Mouse (Mus musculus) embryonic facial prominence, embryonic 15.5 days (tissue): ENCODE data around the gene Cpa4. TPM values are rescaled to one million over a fixed set of nuclear protein-coding genes. Genes with fewer than 3 reads are reported as not detected.

ENCODE experiments used
- ATAC-seq: fragments of 200-750 bp; cut with Nextera tagmentation; 2 replicates; pipeline ENCODE4 v1.8.0; 2017; ENCODE audit warnings: low read depth, moderate TSS enrichment; ENCODE audit not compliant: insufficient number of reproducible peaks, low FRiP score, low TSS enrichment
- H3K27ac ChIP-seq: fragments of 300-500 bp; sonication (generic); replicated peaks from 2 replicates; pipeline ENCODE4 v1.5.1; 2015; ENCODE audit warnings: mild to moderate bottlenecking, inconsistent platforms
- H3K27me3 ChIP-seq: fragments of 300-500 bp; sonication (generic); 2 replicates; pipeline ENCODE4 v1.6.1; 2015; ENCODE audit warnings: inconsistent platforms
- H3K36me3 ChIP-seq: fragments of 300-500 bp; sonication (generic); 2 replicates; pipeline ENCODE4 v1.6.1; 2015; ENCODE audit warnings: mild to moderate bottlenecking, inconsistent platforms
- H3K4me1 ChIP-seq: fragments of 300-500 bp; sonication (generic); 2 replicates; pipeline ENCODE4 v1.6.1; 2015; ENCODE audit warnings: inconsistent platforms
- H3K4me2 ChIP-seq: fragments of 300-500 bp; sonication (generic); replicated peaks from 2 replicates; pipeline ENCODE4 v1.6.1; 2015; ENCODE audit warnings: mild to moderate bottlenecking, inconsistent platforms
- H3K4me3 ChIP-seq: fragments of 300-500 bp; sonication (generic); replicated peaks from 2 replicates; pipeline ENCODE4 v1.5.1; 2015; ENCODE audit warnings: mild to moderate bottlenecking, inconsistent platforms
- H3K9ac ChIP-seq: fragments of 300-500 bp; sonication (generic); 2 replicates; pipeline ENCODE4 v1.6.1; 2015; ENCODE audit warnings: inconsistent platforms
- H3K9me3 ChIP-seq: fragments of 300-500 bp; sonication (generic); replicated peaks from 2 replicates; pipeline ENCODE4 v1.6.1; 2016; ENCODE audit warnings: inconsistent platforms
- WGBS: fragments of 180-500 bp; shearing (Covaris S2); methylation state at CpG from one replicate; pipeline ENCODE4 v1.1.7; 2015; 5-methylcytosine and 5-hydroxymethylcytosine counted together
- polyA plus RNA-seq: library from polyadenylated mRNA; unstranded; fragments of >200 nt; fragmentation: Nextera tagmentation; extraction: Ambion mirVana; gene quantifications from 2 replicates; pipeline ENCODE4 v1.2.1, GENCODE M21; 2015

Gene Cpa4
- polyA plus RNA-seq, result 5.1 and 6.3 TPM in 2 replicates

DNA sequence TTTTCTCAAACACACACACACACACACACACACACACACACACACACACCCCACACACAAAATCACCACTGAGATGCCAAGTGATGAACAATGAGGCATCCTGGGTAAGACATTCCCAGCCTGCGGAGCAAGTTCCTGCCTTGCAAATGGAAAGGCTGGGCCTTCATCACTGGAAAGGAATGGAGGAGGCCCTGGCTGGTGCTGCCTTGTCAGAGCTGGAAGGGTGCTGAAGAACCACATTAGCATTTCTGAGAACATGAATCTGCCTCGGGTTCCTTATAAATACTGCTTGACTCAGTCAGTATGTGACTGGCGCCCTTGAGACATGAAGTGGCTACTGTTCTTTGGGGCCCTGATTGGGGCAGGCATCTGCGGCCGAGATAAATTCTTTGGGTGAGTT lies at the start of gene Cpa4:
Gene Cpa4 (plus strand): TSS at position 301 of the 400 bp plus-strand sequence.
- Histone ChIP-seq H3K27me3 (no peaks in the 10 kb centered on the region), H3K4me1 (peaks cover 10% of the 10 kb centered on the region), H3K27ac (no peak within 1 kb of the TSS), H3K4me2 (no peak within 1 kb of the TSS), H3K9me3 (no peaks in the 10 kb centered on the region), H3K4me3 (no peak within 1 kb of the TSS), H3K9ac (no peak within 1 kb of the TSS), H3K36me3 (no peaks in the 10 kb centered on the region)
- 61% methylated on average over 5 of the region's 5 CpGs for WGBS
- ATAC-seq, result no peak

DNA sequence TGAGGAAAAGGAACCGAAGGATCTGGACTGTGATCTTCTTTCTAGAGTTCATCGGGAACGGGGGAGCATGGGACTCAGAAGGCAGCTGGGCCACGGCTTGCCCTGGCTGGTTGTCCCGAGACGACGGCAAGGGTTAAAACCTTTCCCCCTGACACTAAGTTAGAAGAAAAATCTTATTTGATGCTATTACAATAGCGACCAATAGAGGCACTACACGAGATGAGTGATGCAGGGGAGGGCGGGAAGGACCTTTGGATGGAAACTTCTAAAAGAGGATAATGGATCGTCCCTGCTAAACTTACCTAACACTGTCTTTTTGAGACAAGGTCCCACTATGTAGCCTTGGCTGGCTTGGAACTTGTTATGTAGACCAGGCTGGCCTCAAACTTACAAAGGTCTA lies 47.8 kb upstream of the Cpa4 start:
- H3K27ac ChIP-seq, result no peak overlapping the region
- WGBS, result 66% methylated on average over 11 of the region's 11 CpGs

DNA sequence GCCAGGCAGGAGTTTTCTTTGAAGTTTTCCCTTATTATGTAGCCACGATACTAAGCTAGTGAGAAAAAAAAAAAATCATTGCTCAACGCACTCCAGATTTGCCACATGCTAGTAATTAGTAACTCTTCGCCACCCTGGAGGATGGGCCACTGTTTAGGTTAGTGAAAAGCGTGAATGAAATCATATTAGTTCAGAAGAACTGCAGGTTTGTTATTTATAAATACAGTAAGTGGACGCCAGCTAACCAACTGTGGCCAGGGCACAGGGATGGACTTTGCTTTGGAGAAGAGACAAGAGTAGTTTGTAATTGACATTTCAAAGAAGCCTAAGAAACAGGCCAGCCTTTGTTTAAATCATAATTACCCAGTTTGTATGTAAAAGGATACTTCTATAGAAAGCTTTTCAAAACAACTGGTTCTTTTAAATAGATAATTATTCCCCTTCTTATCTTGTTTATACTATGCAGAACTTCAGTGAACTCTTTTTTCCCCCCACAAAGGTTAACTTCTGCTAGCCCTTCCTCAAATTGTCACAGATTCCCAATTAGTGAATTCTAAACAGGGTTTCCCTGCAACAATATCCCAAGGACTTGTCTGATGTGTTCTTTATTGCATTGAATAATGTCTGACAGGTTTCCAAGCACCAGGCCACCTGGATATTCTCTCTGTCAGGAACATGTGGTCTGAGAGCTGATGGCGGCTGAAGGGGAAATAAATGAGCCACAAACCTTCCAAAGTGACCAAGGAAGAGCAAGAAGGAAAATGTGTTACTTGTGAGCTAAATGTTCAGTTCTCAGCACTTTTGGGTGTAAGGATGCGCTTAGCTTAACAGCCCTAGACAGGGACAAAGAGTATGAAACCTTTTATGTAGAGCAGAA lies 42.5 kb upstream of the Cpa4 start:
- Histone ChIP-seq H3K4me1 (peaks cover 34% of the 10 kb centered on the region), H3K27ac (peak overlapping the region; percentile 85), H3K27me3 (no peaks in the 10 kb centered on the region), H3K9ac (no peak overlapping the region), H3K4me3 (no peak overlapping the region), H3K4me2 (no peak overlapping the region), H3K36me3 (no peaks in the 10 kb centered on the region), H3K9me3 (no peaks in the 10 kb centered on the region)
- 37% methylated on average over 7 of the region's 7 CpGs for WGBS
- ATAC-seq, result no peak

More for the DNA sequence above, 47.8 kb upstream of the Cpa4 start:
- Histone ChIP-seq H3K9ac (no peak overlapping the region), H3K4me1 (peaks cover 5% of the 10 kb centered on the region), H3K27me3 (no peaks in the 10 kb centered on the region), H3K4me3 (no peak overlapping the region), H3K9me3 (no peaks in the 10 kb centered on the region), H3K4me2 (no peak overlapping the region), H3K36me3 (no peaks in the 10 kb centered on the region)
- no peak for ATAC-seq

DNA sequence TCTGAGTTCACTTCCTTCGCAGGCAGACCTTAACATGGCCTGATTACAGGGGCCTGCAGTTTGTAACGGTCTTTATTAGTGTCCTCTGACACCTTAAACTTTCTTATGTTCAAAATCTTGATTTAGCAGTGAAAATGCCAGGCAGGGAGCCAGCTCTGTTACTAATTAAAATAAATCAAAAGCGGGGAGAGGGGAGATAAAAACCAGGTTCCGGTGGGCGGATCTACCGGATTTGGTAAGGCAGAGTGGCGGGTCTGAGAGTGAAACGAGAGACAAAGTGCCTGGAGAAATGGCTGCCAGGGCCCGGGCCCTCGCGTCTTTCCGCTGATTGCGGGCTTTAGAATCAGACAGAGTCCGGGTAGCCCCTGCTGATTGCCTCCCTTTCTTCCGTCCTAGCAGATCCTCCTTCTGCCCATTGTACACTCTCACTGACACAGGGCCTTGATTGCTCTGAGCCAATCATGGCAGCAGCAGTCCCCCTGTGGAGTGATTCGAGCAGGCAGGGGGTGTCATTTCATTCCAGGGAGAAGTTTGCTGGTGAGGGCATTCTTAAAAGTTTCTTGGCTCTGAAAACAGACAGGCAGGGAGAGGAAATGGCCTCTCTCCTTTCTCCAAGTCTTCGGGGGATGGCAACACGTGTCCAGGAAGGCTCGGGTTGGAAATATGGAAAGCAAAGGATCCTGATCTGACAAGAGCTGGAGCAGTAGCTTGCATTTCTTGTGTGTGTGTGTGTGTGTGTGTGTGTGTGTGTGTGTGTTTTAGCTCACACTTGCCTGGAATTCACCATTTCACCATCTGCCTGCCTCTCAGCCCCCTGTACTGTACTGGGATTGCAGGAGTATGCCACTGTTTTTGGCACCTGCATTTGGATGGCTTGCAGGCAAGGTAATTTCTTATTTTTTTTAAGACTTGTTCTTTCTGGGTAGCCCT lies 41.3 kb upstream of the Cpa4 start:
- H3K4me2 ChIP-seq, result peak overlapping the region; percentile 30; the same call in 1 of the 2 replicates
- no peaks in the 10 kb centered on the region for H3K36me3 ChIP-seq
- H3K27ac ChIP-seq, result peak overlapping the region; percentile 85
- H3K27me3 ChIP-seq, result no peaks in the 10 kb centered on the region
- 12% methylated on average over 19 of the region's 19 CpGs for WGBS
- H3K4me3 ChIP-seq, result no peak overlapping the region
- peaks cover 34% of the 10 kb centered on the region for H3K4me1 ChIP-seq
- 0 out of 2 replicates have a peak, but pooled peaks have one; percentile 55 for ATAC-seq
- H3K9me3 ChIP-seq, result no peaks in the 10 kb centered on the region
- H3K9ac ChIP-seq, result no peak overlapping the region

DNA sequence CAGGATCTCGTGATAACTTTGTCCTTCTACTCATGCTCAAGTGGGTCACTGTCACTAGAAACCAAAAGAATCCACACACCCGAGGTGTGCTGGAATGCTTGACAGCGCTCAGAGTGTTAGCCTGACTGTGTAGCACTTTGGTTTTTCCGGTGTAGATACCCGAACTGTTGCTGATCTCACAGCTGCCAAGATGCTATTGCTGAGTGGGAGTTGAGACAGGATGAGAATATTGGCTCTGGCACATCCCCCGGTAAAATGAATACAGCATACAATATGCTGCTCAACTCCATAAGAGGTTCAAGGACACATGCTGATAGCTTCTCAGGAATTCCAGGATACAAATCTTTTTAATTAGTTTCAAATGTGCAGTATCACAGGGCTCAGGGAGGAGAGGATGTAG lies 39.4 kb upstream of the Cpa4 start:
- peaks cover 34% of the 10 kb centered on the region for H3K4me1 ChIP-seq
- no peak for ATAC-seq
- no peak overlapping the region for H3K4me3 ChIP-seq
- no peaks in the 10 kb centered on the region for H3K9me3 ChIP-seq
- H3K27me3 ChIP-seq, result no peaks in the 10 kb centered on the region
- no peaks in the 10 kb centered on the region for H3K36me3 ChIP-seq
- WGBS, result 41% methylated on average over 6 of the region's 6 CpGs
- H3K4me2 ChIP-seq, result no peak overlapping the region
- no peak overlapping the region for H3K27ac ChIP-seq
- no peak overlapping the region for H3K9ac ChIP-seq

DNA sequence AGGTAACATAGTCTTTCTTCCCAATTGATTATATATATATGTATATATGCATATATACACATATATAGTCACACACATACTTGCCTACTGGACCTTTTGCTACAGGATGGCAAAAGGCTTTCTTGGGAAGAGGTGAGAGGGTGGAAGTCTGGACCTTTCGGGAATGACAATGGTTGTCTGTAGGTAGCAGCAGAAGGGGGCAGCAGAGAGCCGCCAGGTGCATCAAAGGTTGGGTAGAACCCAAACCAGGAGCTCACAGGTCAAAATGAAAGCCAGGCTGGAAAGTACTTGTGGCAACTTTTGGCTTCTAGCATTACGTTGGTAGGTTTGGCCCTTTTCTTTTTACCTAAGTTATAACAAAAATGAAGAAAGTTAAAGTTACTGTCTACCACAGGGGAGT lies 32.8 kb upstream of the Cpa4 start:
- WGBS, result 51% methylated on average over 3 of the region's 3 CpGs
- no peak for ATAC-seq
- Histone ChIP-seq H3K9me3 (no peaks in the 10 kb centered on the region), H3K4me1 (peaks cover 15% of the 10 kb centered on the region), H3K4me3 (no peak overlapping the region), H3K36me3 (no peaks in the 10 kb centered on the region), H3K9ac (no peak overlapping the region), H3K27ac (no peak overlapping the region), H3K27me3 (no peaks in the 10 kb centered on the region), H3K4me2 (no peak overlapping the region)

DNA sequence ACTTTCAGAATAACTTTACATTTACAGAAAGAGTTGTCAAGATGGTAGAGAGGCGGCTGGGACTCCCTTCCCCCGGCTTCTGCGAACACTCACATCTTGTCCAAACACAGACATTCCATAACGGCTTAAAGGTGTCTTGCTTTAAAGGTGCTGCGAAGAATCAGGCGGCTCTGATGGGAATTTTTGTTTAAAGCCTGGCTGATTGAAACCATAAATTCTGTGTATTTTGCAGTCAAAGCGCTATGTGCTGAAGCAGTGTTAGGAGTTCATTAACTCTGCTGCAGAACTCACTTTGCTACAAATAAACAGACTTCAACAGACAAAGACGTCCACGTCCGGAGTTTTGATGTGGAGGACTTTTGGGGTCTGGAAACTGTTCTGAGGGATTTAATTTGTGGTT lies 29.9 kb upstream of the Cpa4 start:
- H3K9me3 ChIP-seq, result no peaks in the 10 kb centered on the region
- H3K4me3 ChIP-seq, result no peak overlapping the region
- H3K4me2 ChIP-seq, result no peak overlapping the region
- ATAC-seq, result no peak
- no peaks in the 10 kb centered on the region for H3K36me3 ChIP-seq
- H3K9ac ChIP-seq, result no peak overlapping the region
- WGBS, result 20% methylated on average over 10 of the region's 10 CpGs
- no peaks in the 10 kb centered on the region for H3K27me3 ChIP-seq
- H3K27ac ChIP-seq, result peak overlapping the region; percentile 70
- peaks cover 23% of the 10 kb centered on the region for H3K4me1 ChIP-seq

DNA sequence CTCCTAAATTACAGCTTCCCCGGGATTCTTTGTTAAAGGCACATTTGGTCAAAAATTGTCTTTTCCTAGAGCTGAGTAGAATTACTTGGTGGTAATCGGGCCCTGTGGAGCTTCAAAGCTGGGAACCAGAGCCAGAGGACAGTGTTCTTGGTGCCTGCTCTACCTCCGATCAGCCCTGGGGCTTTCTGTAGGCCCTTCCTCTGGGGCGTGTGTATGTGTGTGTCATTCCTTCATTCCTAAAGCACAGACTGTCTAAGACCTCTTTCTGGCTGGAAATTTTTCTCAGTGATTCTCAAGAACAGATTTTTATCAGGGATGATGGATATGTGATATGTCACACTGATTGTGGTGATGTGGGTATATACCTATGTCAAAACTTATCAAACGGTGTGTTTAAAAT lies 29.4 kb upstream of the Cpa4 start:
- no peak; the same call in 1 of the 2 replicates for ATAC-seq
- Histone ChIP-seq H3K27me3 (no peaks in the 10 kb centered on the region), H3K4me1 (peaks cover 29% of the 10 kb centered on the region), H3K4me2 (no peak overlapping the region), H3K4me3 (no peak overlapping the region), H3K9ac (no peak overlapping the region), H3K9me3 (no peaks in the 10 kb centered on the region), H3K36me3 (no peaks in the 10 kb centered on the region), H3K27ac (peak overlapping the region; percentile 70)
- 25% methylated on average over 5 of the region's 5 CpGs for WGBS

DNA sequence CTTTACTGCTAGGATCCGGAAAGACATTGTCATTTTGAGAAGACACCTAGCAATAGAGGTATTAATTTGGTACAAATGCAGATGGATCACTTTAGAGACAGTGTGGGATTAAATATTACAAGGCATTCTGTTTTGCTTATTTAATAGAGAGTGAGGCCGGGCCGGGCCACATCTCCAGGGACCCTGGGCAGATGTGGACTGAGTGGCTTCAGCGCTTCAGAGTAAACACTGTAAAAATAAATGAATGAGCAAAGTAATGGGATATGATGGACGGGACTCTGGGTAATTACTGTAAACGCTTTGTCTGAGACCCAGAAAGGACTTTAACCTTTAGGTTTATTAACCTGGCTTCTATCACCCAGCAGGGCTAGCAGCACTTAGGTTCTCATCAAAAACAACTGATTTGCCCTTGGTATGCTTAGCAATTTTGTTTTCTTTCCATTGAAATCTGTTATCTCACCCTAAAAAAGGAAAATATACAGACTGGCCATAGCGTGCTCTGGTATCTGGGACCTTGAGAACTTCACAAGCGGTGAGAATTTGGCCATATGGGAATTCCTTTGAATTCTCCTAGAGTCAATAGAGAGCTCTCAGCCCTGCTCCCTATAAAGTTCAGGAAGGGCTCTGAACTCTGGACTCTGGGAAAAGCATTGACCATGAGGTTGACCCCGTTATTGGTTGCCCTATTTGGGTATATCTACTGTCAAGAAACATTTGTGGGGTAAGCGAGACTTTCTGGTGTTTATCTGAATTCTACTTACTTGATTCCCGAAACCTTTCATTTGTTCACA lies 27.0 kb upstream of the Cpa4 start, which contains the start of gene Cpa2:
Gene Cpa2 (plus strand): TSS at position 574 of the 791 bp plus-strand sequence.
- Histone ChIP-seq H3K4me3 (no peak within 1 kb of the TSS), H3K36me3 (no peaks in the 10 kb centered on the region), H3K4me2 (no peak within 1 kb of the TSS), H3K4me1 (peaks cover 41% of the 10 kb centered on the region), H3K9ac (no peak within 1 kb of the TSS), H3K9me3 (no peaks in the 10 kb centered on the region), H3K27ac (no peak within 1 kb of the TSS; the same call in 1 of the 2 replicates), H3K27me3 (no peaks in the 10 kb centered on the region)
- 71% methylated on average over 11 of the region's 11 CpGs for WGBS
- ATAC-seq, result no peak

DNA sequence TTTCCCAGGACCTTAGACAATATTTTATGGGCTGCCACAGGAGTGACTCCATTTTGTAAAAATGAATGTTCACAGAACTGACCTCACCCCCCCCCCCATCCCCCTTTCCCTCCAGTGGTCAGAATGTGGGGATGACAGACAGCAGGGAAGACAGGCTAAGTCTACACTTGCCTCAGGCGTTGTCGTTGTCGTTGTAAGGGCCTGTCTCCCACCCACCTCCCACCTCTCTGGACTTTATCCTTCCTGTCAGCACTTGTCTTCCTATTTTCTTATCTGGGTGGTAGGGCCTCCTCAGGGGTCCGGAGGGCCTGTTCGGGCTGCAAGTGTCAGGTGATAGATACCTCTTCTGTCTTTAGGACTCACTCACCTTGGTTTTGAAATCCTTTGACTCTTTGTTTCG lies 25.9 kb upstream of the Cpa4 start:
- H3K27ac ChIP-seq, result no peak overlapping the region
- H3K9me3 ChIP-seq, result no peaks in the 10 kb centered on the region
- peaks cover 46% of the 10 kb centered on the region for H3K4me1 ChIP-seq
- ATAC-seq, result no peak
- H3K9ac ChIP-seq, result no peak overlapping the region
- no peaks in the 10 kb centered on the region for H3K27me3 ChIP-seq
- no peaks in the 10 kb centered on the region for H3K36me3 ChIP-seq
- 63% methylated on average over 6 of the region's 6 CpGs for WGBS
- no peak overlapping the region for H3K4me3 ChIP-seq
- no peak overlapping the region for H3K4me2 ChIP-seq
